Mouse (Mus musculus) ES-E14 (cell line): ENCODE measurements around the gene Pdx1. TPM values are rescaled to one million over a fixed set of nuclear protein-coding genes. Genes with fewer than 3 reads are reported as not detected.

Experiments used
- DNase-seq: peaks from one replicate; pipeline ENCODE4 v3.0.0-alpha.2; 2013; ENCODE audit warnings: low read depth, low spot score
- H3K27ac ChIP-seq: 2 replicates; pipeline ENCODE4 v1.5.1; 2012; ENCODE audit warnings: low read depth, mild to moderate bottlenecking, low read length, moderate library complexity, mixed read lengths; ENCODE audit not compliant: poor library complexity, insufficient read depth, severe bottlenecking
- H3K36me3 ChIP-seq: 2 replicates; pipeline ENCODE4 v1.6.1; 2012; ENCODE audit warnings: mild to moderate bottlenecking, low read length, moderate library complexity, mixed read lengths; ENCODE audit not compliant: control insufficient read depth, poor library complexity, insufficient read depth, severe bottlenecking
- H3K4me1 ChIP-seq, 2 experiments: fragments of 150-350 bp in 1 of 2; sonication (generic) in 1 of 2; 2 replicates each; pipeline ENCODE4 v1.6.1; 2012; ENCODE audit warnings: low read length in 2 of 2, mild to moderate bottlenecking in 1 of 2, mixed read lengths in 1 of 2; ENCODE audit not compliant: control insufficient read depth in 2 of 2, insufficient read depth in 2 of 2, poor library complexity in 1 of 2
- H3K4me3 ChIP-seq, 2 experiments: fragments of 150-350 bp in 1 of 2; sonication (generic) in 1 of 2; 2 replicates each; pipeline ENCODE4 v1.5.1; 2012; ENCODE audit warnings: low read length in 2 of 2, low read depth in 1 of 2, mild to moderate bottlenecking in 1 of 2, mixed read lengths in 1 of 2; ENCODE audit not compliant: insufficient read depth in 1 of 2, poor library complexity in 1 of 2, severe bottlenecking in 1 of 2
- H3K9ac ChIP-seq: 2 replicates; pipeline ENCODE4 v1.6.1; 2012; ENCODE audit warnings: low read depth, mild to moderate bottlenecking, low read length, mixed read lengths; ENCODE audit not compliant: poor library complexity, insufficient read depth, severe bottlenecking
- H3K9me3 ChIP-seq: fragments of 150-350 bp; sonication (generic); 2 replicates; pipeline ENCODE4 v1.6.1; 2012; ENCODE audit warnings: low read depth, mild to moderate bottlenecking, low read length; ENCODE audit not compliant: control insufficient read depth, insufficient read depth
- CHD2 ChIP-seq: IDR thresholded peaks from 2 replicates; pipeline ENCODE4 v1.6.1; 2014; ENCODE audit warnings: mild to moderate bottlenecking, low read depth, low read length, inconsistent platforms
- HCFC1 ChIP-seq: IDR thresholded peaks from 2 replicates; pipeline ENCODE4 v1.6.1; 2012; ENCODE audit warnings: low read length, inconsistent platforms, borderline replicate concordance; ENCODE audit not compliant: insufficient read depth
- MAFK ChIP-seq: IDR thresholded peaks from 2 replicates; pipeline ENCODE4 v1.6.1; 2014; ENCODE audit warnings: mild to moderate bottlenecking, low read depth, low read length, inconsistent platforms; ENCODE audit not compliant: insufficient read depth
- ZC3H11A ChIP-seq: IDR thresholded peaks from 2 replicates; pipeline ENCODE4 v1.6.1; 2012; ENCODE audit warnings: low read depth, mild to moderate bottlenecking, inconsistent platforms, low read length, borderline replicate concordance
- ZNF384 ChIP-seq: IDR thresholded peaks from 2 replicates; pipeline ENCODE4 v1.6.1; 2012; ENCODE audit warnings: low read depth, low read length, inconsistent platforms
- in situ Hi-C, 2 experiments: fragments of 600-800 bp; cut with MboI; formaldehyde crosslinking; loops; one replicate each; pipeline ENCODE4 v1.15.1; 2025; ENCODE audit warnings: low sequenced_read_pairs in 2 of 2, inconsistent platforms in 1 of 2; ENCODE audit not compliant: unreplicated experiment in 2 of 2
- total RNA-seq: library from RNA; depleted of rRNA; stranded (reverse); fragments of 300-350 nt; gene quantifications from 2 replicates; pipeline ENCODE4 v1.2.3, GENCODE M21; 2012

The Pdx1 gene
- total RNA-seq, 1 experiment = 0.09 TPM

DNA sequence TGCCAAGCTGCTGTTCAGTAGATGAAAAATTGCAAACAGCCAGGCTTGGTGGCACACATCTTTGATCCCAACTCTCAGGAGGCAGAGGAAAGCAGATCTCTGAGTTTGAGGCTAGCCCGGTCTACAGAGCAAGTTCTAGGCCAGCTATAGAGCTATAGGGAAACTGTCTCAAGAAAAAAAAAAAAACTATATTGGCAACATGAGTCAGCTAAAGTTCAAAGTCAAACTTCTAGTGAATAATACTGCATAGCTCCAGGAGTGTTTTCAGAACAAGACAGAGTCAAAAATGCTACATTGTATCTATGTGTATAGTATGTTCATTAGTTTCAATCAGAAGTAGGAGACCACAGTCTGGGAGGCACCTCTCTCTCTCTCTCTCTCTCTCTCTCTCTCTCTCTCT lies 9.6 kb upstream of the Pdx1 start:
- in situ Hi-C loops = no loop called here
- TF ChIP-seq CHD2 = no peak
- TF ChIP-seq MAFK = no peak
- TF ChIP-seq ZNF384 = no peak
- TF ChIP-seq ZC3H11A = no peak
- no peak for TF ChIP-seq HCFC1
- no peak overlapping the region for H3K4me3 ChIP-seq
- no peak for DNase-seq
- H3K36me3 ChIP-seq = no peaks in the 10 kb centered on the region
- H3K9ac ChIP-seq = no peak overlapping the region
- no peaks in the 10 kb centered on the region for H3K9me3 ChIP-seq
- H3K27ac ChIP-seq = no peak overlapping the region
- no peaks in the 10 kb centered on the region for H3K4me1 ChIP-seq

- no peak overlapping the region for H3K4me3 ChIP-seq
- H3K27ac ChIP-seq = no peak overlapping the region
- no peaks in the 10 kb centered on the region for H3K36me3 ChIP-seq
- TF ChIP-seq CHD2 = no peak
- no peak for TF ChIP-seq ZNF384
- no peak for TF ChIP-seq HCFC1
- no peak for TF ChIP-seq MAFK
- TF ChIP-seq ZC3H11A = no peak
- H3K4me1 ChIP-seq = no peaks in the 10 kb centered on the region
- no peaks in the 10 kb centered on the region for H3K9me3 ChIP-seq
- in situ Hi-C loops = no loop called here
- no peak overlapping the region for H3K9ac ChIP-seq
- no peak for DNase-seq
Measured at GRCm38 (mm10) chr5:147260778-147261177, 9.0 kb upstream of the Pdx1 start.

- in situ Hi-C loops = no loop called here
- TF ChIP-seq ZNF384 = no peak
- TF ChIP-seq CHD2 = no peak
- no peak for TF ChIP-seq MAFK
- TF ChIP-seq ZC3H11A = no peak
- no peak for TF ChIP-seq HCFC1
- no peak overlapping the region for H3K9ac ChIP-seq
Measured at GRCm38 (mm10) chr5:147261899-147262541, 7.7 kb upstream of the Pdx1 start.

DNA sequence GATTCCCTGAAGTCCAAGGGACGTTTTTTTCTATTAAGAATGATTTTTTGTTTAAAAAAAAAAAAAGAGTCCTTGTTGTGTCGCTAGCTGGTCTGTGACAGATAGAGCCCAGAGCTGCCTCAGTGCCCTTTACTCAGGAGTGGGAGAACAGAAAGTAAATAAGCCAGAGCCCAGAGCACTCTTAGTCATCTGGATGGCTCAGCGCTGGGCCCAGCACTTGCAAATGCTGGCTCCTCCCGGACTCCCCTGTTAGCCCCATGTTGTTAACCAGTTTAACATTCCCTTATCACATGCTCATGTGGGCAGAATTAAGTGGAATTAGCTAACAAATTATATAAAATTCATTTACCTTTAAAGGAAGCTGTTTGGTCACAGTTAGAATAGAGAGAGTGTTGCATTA lies 5.8 kb upstream of the Pdx1 start:
- no peaks in the 10 kb centered on the region for H3K4me1 ChIP-seq
- H3K27ac ChIP-seq = no peak overlapping the region
- H3K9me3 ChIP-seq = no peaks in the 10 kb centered on the region
- DNase-seq = no peak
- TF ChIP-seq ZNF384 = no peak
- no peak for TF ChIP-seq ZC3H11A
- TF ChIP-seq CHD2 = no peak
- no peak for TF ChIP-seq HCFC1
- TF ChIP-seq MAFK = no peak
- no peaks in the 10 kb centered on the region for H3K36me3 ChIP-seq
- no peak overlapping the region for H3K4me3 ChIP-seq
- in situ Hi-C loops = no loop called here
- H3K9ac ChIP-seq = no peak overlapping the region

More at GRCm38 (mm10) chr5:147261899-147262541, 7.7 kb upstream of the Pdx1 start:
- H3K4me1 ChIP-seq = no peaks in the 10 kb centered on the region
- no peaks in the 10 kb centered on the region for H3K9me3 ChIP-seq
- H3K27ac ChIP-seq = no peak overlapping the region
- no peak for DNase-seq
- H3K36me3 ChIP-seq = no peaks in the 10 kb centered on the region
- no peak overlapping the region for H3K4me3 ChIP-seq
